Mouse (Mus musculus) myocyte (in vitro differentiated cells): ENCODE data around the gene Pcp4l1. TPM values are rescaled to one million over a fixed set of nuclear protein-coding genes. Genes with fewer than 3 reads are reported as not detected.

ENCODE experiments used
- H3K27me3 ChIP-seq: one replicate; pipeline ENCODE4 v1.6.1; 2011; ENCODE audit not compliant: control insufficient read depth, insufficient read depth, insufficient read length
- H3K36me3 ChIP-seq: one replicate; pipeline ENCODE4 v1.6.1; 2011; ENCODE audit not compliant: control insufficient read depth, insufficient read depth
- H3K4me2 ChIP-seq: one replicate; pipeline ENCODE4 v1.6.1; 2011; ENCODE audit warnings: low read depth, control low read depth
- H3K4me3 ChIP-seq: one replicate; pipeline ENCODE4 v1.5.1; 2011; ENCODE audit warnings: mild to moderate bottlenecking, control low read depth, moderate library complexity
- H3K79me2 ChIP-seq: one replicate; pipeline ENCODE4 v1.6.1; 2011; ENCODE audit not compliant: control insufficient read depth, insufficient read depth
- H3ac ChIP-seq: one replicate; pipeline ENCODE4 v1.6.1; 2011; ENCODE audit not compliant: control insufficient read depth, insufficient read length
- CEBPB ChIP-seq: IDR thresholded peaks from 2 replicates; pipeline ENCODE4 v1.6.1; 2011; ENCODE audit warnings: mild to moderate bottlenecking, moderate library complexity; ENCODE audit not compliant: poor library complexity, insufficient read depth, severe bottlenecking
- E2F4 ChIP-seq: IDR thresholded peaks from one replicate; pipeline ENCODE4 v1.6.1; 2011; ENCODE audit warnings: mild to moderate bottlenecking, control low read depth, moderate library complexity; ENCODE audit not compliant: insufficient read depth
- MAX ChIP-seq: IDR thresholded peaks from one replicate; pipeline ENCODE4 v1.6.1; 2011; ENCODE audit warnings: low read depth, mild to moderate bottlenecking, control low read depth
- MYOD1 ChIP-seq, 3 experiments: IDR thresholded peaks; one replicate each; pipeline ENCODE4 v1.6.1; 2011; ENCODE audit warnings: control low read depth in 2 of 3, low read depth in 2 of 3, mild to moderate bottlenecking in 2 of 3, moderate library complexity in 1 of 3; ENCODE audit not compliant: insufficient read length in 2 of 3, control insufficient read depth in 1 of 3
- MYOG ChIP-seq, 3 experiments: IDR thresholded peaks; one replicate each; pipeline ENCODE4 v1.6.1; 2011; ENCODE audit warnings: control low read depth in 2 of 3, low read depth in 2 of 3, mild to moderate bottlenecking in 2 of 3; ENCODE audit not compliant: insufficient read length in 2 of 3, control insufficient read depth in 1 of 3, insufficient read depth in 1 of 3
- POLR2A ChIP-seq: IDR thresholded peaks from one replicate; pipeline ENCODE4 v1.6.1; 2011; ENCODE audit warnings: low read depth, mild to moderate bottlenecking, control low read depth, moderate library complexity; ENCODE audit not compliant: insufficient read length
- POLR2AphosphoS2 ChIP-seq: IDR thresholded peaks from one replicate; pipeline ENCODE4 v1.6.1; 2011; ENCODE audit warnings: low read depth, control low read depth; ENCODE audit not compliant: insufficient read length
- REST ChIP-seq: IDR thresholded peaks from one replicate; pipeline ENCODE4 v1.6.1; 2011; ENCODE audit warnings: mild to moderate bottlenecking, control low read depth, moderate library complexity; ENCODE audit not compliant: insufficient read depth, insufficient read length
- SRF ChIP-seq: IDR thresholded peaks from one replicate; pipeline ENCODE4 v1.6.1; 2011; ENCODE audit warnings: low read depth; ENCODE audit not compliant: control insufficient read depth, insufficient read length
- TCF12 ChIP-seq: IDR thresholded peaks from one replicate; pipeline ENCODE4 v1.6.1; 2011; ENCODE audit warnings: mild to moderate bottlenecking, control low read depth; ENCODE audit not compliant: poor library complexity, insufficient read depth, severe bottlenecking
- TCF3 ChIP-seq: IDR thresholded peaks from one replicate; pipeline ENCODE4 v1.6.1; 2011; ENCODE audit warnings: low read depth, control low read depth; ENCODE audit not compliant: insufficient read length
- USF1 ChIP-seq: IDR thresholded peaks from one replicate; pipeline ENCODE4 v1.6.1; 2011; ENCODE audit warnings: low read depth, mild to moderate bottlenecking, control low read depth, moderate library complexity
- polyA plus RNA-seq: library from polyadenylated mRNA; unstranded; fragments of >200 nt; fragmentation: generic; extraction: Trizol; gene quantifications from one replicate; pipeline ENCODE4 v1.2.1, GENCODE M21; 2012; ENCODE audit warnings: missing spikeins

Pcp4l1 gene
- polyA plus RNA-seq, 1 experiment: 0.05 TPM

GRCm38 (mm10) chr1:171222238-171223155 is 26.4 kb upstream of the Pcp4l1 start, which contains the start of gene Tomm40l:
TSS of gene Tomm40l (minus strand) at chr1:171222514.
- H3K36me3 ChIP-seq: peaks cover 4% of the 10 kb centered on the region
- TF ChIP-seq SRF (no peak), POLR2A (peak; percentile 52), MYOD1 (IDR thresholded peaks at IDR 0.05; ENCODE audit: control insufficient read depth in 1 of 3, insufficient read length in 2 of 3, low read depth in 2 of 3) (no peak), TCF12 (no peak), REST (no peak), POLR2AphosphoS2 (peak; percentile 18), USF1 (no peak), E2F4 (no peak)
- H3ac ChIP-seq: no peak within 1 kb of the TSS
- H3K79me2 ChIP-seq: no peaks in the 10 kb centered on the region
- H3K4me3 ChIP-seq: peak within 1 kb of the TSS; percentile 70
- no peaks in the 10 kb centered on the region for H3K27me3 ChIP-seq
- peak within 1 kb of the TSS; percentile 97 for H3K4me2 ChIP-seq

- peaks cover 4% of the 10 kb centered on the region for H3K36me3 ChIP-seq
- H3K79me2 ChIP-seq: no peaks in the 10 kb centered on the region
- no peak overlapping the region for H3ac ChIP-seq
- H3K4me3 ChIP-seq: peak overlapping the region; percentile 70
- TF ChIP-seq MYOD1 (IDR thresholded peaks at IDR 0.05; ENCODE audit: control insufficient read depth in 1 of 3, insufficient read length in 2 of 3, low read depth in 2 of 3): no peak
- TF ChIP-seq MYOG (IDR thresholded peaks at IDR 0.05; ENCODE audit: control insufficient read depth in 1 of 3, insufficient read depth in 1 of 3, insufficient read length in 2 of 3, low read depth in 2 of 3): no peak
- TF ChIP-seq TCF12: no peak
- TF ChIP-seq POLR2AphosphoS2: no peak
- TF ChIP-seq TCF3: no peak
- TF ChIP-seq E2F4: no peak
- TF ChIP-seq USF1: no peak
- no peak for TF ChIP-seq SRF
- TF ChIP-seq CEBPB: no peak
- TF ChIP-seq POLR2A: no peak
- TF ChIP-seq REST: no peak
- TF ChIP-seq MAX: no peak
- H3K4me2 ChIP-seq: peak overlapping the region; percentile 97
- H3K27me3 ChIP-seq: no peaks in the 10 kb centered on the region
Measured at GRCm38 (mm10) chr1:171221281-171222193, 25.5 kb upstream of the Pcp4l1 start.

- peak in 2 of 3 experiments; percentile 16 to 24 for TF ChIP-seq MYOD1 (IDR thresholded peaks at IDR 0.05; ENCODE audit: control insufficient read depth in 1 of 3, insufficient read length in 2 of 3, low read depth in 2 of 3)
- TF ChIP-seq USF1: no peak
- peak overlapping the region; percentile 70 for H3K4me3 ChIP-seq
Measured at GRCm38 (mm10) chr1:171220871-171221270, 24.8 kb upstream of the Pcp4l1 start.

GRCm38 (mm10) chr1:171216241-171216955 is 20.3 kb upstream of the Pcp4l1 start:
- Histone ChIP-seq H3K4me2 (no peak overlapping the region), H3K79me2 (no peaks in the 10 kb centered on the region), H3ac (no peak overlapping the region), H3K36me3 (peaks cover 4% of the 10 kb centered on the region), H3K4me3 (no peak overlapping the region), H3K27me3 (no peaks in the 10 kb centered on the region)
- no peak for TF ChIP-seq POLR2A
- no peak for TF ChIP-seq REST
- TF ChIP-seq SRF: no peak
- TF ChIP-seq MYOD1 (IDR thresholded peaks at IDR 0.05; ENCODE audit: control insufficient read depth in 1 of 3, insufficient read length in 2 of 3, low read depth in 2 of 3): no peak
- TF ChIP-seq TCF12: no peak
- TF ChIP-seq USF1: no peak
- no peak for TF ChIP-seq MAX
- TF ChIP-seq MYOG (IDR thresholded peaks at IDR 0.05; ENCODE audit: control insufficient read depth in 1 of 3, insufficient read depth in 1 of 3, insufficient read length in 2 of 3, low read depth in 2 of 3): no peak
- no peak for TF ChIP-seq TCF3
- no peak for TF ChIP-seq E2F4
- no peak for TF ChIP-seq POLR2AphosphoS2
- no peak for TF ChIP-seq CEBPB

More at GRCm38 (mm10) chr1:171220871-171221270, 24.8 kb upstream of the Pcp4l1 start:
- Histone ChIP-seq H3ac (no peak overlapping the region), H3K79me2 (no peaks in the 10 kb centered on the region), H3K4me2 (peak overlapping the region; percentile 97), H3K36me3 (peaks cover 4% of the 10 kb centered on the region), H3K27me3 (no peaks in the 10 kb centered on the region)
